Mouse (Mus musculus): Measurements from ENCODE around the gene BC030499. TPM values are rescaled to one million over a fixed set of nuclear protein-coding genes. Genes with fewer than 3 reads are reported as not detected.
"Not testable (repeated sequence)": the region's sequence is repeated elsewhere in the genome, so short reads cannot be mapped to it uniquely, and the experiment has no call there.

Gene BC030499
- polyA plus RNA-seq, 1 experiment from 2014 or later, result 0.32 TPM

DNA sequence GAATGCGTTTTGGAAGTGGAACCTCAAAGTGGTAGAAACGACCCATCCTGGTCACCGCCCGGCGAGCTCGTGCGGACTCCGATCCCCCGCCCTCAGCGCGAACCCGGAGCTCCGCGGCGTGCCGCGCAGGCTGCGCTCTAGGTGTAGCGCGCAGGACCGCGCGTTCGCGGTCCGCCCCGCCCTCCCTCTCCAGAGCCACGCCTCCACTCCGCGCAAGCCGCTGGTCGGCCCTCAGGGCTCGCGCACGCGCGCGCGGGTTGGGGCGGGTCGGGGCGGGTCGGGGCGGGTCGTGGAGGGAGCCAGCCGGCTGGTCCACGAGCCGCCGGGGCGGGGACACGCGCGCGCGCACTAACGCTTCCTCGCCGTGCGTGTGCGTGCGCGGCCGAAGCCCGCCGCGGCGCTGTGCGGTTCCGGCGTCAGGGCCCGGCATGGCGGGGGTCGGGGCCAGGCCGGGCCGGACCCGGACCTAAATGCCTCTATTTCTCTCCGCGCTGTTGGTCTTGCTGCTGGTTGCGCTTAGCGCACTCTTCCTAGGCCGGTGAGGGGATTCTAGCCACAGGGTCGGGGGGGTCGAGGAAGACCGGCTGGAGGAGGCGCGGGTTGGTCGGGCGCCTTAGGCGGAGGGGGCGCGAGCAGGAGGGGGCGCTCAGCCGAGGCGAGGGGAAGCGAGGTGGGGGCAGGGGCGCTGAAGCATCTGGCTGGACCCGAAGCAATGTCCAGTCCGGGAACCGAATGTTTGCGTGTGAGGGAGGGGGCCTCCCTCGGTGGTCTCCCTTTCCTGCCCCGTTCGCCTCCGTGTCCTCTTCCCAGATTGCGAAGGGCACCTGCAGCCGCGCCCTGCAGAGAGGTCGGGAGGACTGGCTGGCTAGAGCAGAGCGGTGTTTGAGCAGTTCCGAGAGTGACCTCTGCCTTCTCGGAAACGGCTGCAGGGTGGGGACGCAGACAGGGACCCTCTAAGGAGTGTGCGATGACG lies 29.0 kb upstream of the BC030499 start, which contains the start of gene 2610507B11Rik:
Gene 2610507B11Rik (plus strand): TSS at position 373 of the 973 bp plus-strand sequence.
- H3K9me3 ChIP-seq (ENCODE audit: control insufficient read depth, low read depth, low read length), result no peaks in the 10 kb centered on the region
- ATAC-seq (ENCODE audit: insufficient number of reproducible peaks, insufficient read depth, low FRiP score, low read depth), result peak; percentile 95
- peaks cover 31% of the 10 kb centered on the region for H3K36me3 ChIP-seq (ENCODE audit: control insufficient read depth, insufficient read depth, low read length)
- H3K27ac ChIP-seq (ENCODE audit: low read length), result peak within 1 kb of the TSS; percentile 85
- H3K27me3 ChIP-seq (ENCODE audit: control insufficient read depth, insufficient read depth, low read length), result no peaks in the 10 kb centered on the region
- H3K4me1 ChIP-seq (ENCODE audit: control insufficient read depth, insufficient read depth, low read length), result no peaks in the 10 kb centered on the region
- WGBS, result under 1% methylated on average over 91 of the region's 115 CpGs
- peak within 1 kb of the TSS; percentile 74 for H3K9ac ChIP-seq (replicated peaks; ENCODE audit: low read depth, low read length)
- H3K4me2 ChIP-seq (replicated peaks; ENCODE audit: low read depth, low read length), result peak within 1 kb of the TSS; percentile 65
- H3K4me3 ChIP-seq (ENCODE audit: low read depth, low read length), result peak within 1 kb of the TSS; percentile 85

DNA sequence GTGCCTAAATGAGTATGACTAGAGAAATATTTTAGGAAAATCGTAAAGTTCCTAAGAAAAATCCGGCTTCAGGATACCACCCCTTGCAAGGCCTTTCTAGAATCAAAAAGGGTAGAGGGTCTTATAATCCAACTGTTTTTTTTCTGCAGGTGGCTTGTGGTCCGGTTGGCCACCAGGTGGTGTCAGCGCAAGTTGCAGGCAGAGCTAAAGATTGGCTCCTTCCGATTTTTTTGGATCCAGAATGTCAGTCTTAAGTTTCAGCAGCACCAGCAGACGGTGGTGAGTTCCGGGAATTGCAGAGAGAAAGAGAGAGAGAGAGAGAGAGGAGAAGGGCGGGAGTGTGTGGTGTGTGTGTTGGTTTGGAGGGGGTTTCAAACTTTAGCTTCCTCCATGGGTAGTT lies 28.1 kb upstream of the BC030499 start:
- Histone ChIP-seq H3K9me3 (ENCODE audit: control insufficient read depth, low read depth, low read length) (no peaks in the 10 kb centered on the region), H3K27ac (ENCODE audit: low read length) (no peak overlapping the region), H3K9ac (replicated peaks; ENCODE audit: low read depth, low read length) (peak overlapping the region; percentile 74; the same call in 1 of the 2 replicates), H3K27me3 (ENCODE audit: control insufficient read depth, insufficient read depth, low read length) (no peaks in the 10 kb centered on the region), H3K36me3 (ENCODE audit: control insufficient read depth, insufficient read depth, low read length) (peaks cover 37% of the 10 kb centered on the region), H3K4me3 (ENCODE audit: low read depth, low read length) (peak overlapping the region; percentile 85), H3K4me2 (replicated peaks; ENCODE audit: low read depth, low read length) (peak overlapping the region; percentile 65), H3K4me1 (ENCODE audit: control insufficient read depth, insufficient read depth, low read length) (no peaks in the 10 kb centered on the region)
- ATAC-seq (ENCODE audit: insufficient number of reproducible peaks, insufficient read depth, low FRiP score, low read depth), result no peak
- 6% methylated on average over 8 of the region's 8 CpGs for WGBS

- no peaks in the 10 kb centered on the region for H3K27me3 ChIP-seq (ENCODE audit: control insufficient read depth, insufficient read depth, low read length)
- H3K9ac ChIP-seq (replicated peaks; ENCODE audit: low read depth, low read length), result no peak overlapping the region
- WGBS, result 89% methylated on average over 6 of the region's 6 CpGs
- no peaks in the 10 kb centered on the region for H3K4me1 ChIP-seq (ENCODE audit: control insufficient read depth, insufficient read depth, low read length)
- peaks cover 63% of the 10 kb centered on the region for H3K36me3 ChIP-seq (ENCODE audit: control insufficient read depth, insufficient read depth, low read length)
- no peak overlapping the region for H3K27ac ChIP-seq (ENCODE audit: low read length)
- no peak overlapping the region for H3K4me2 ChIP-seq (replicated peaks; ENCODE audit: low read depth, low read length)
- no peak overlapping the region for H3K4me3 ChIP-seq (ENCODE audit: low read depth, low read length)
- ATAC-seq (ENCODE audit: insufficient number of reproducible peaks, insufficient read depth, low FRiP score, low read depth), result no peak
- no peaks in the 10 kb centered on the region for H3K9me3 ChIP-seq (ENCODE audit: control insufficient read depth, low read depth, low read length)
These were observed 25.1 kb upstream of the BC030499 start for GRCm38 (mm10) chr11:78265571-78265970.

DNA sequence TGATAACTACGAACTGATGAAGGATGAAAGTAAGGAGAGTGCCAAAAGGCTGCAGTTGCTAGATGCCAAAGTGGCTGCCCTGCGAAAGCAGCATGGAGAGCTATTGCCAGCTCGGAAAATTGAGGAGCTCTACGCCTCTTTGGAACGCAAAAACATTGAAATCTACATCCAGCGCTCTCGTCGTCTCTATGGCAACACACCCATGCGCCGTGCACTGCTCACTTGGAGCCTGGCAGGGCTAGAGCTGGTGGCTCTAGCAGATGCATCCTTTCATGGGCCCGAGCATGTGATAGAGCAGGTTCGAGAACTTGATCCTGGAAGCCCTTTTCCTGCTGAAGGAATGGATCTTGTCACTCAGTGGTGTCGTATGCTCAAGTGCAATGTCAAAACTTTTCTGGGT lies 18.7 kb upstream of the BC030499 start:
- no peak for ATAC-seq (ENCODE audit: insufficient number of reproducible peaks, insufficient read depth, low FRiP score, low read depth)
- Histone ChIP-seq H3K4me3 (ENCODE audit: low read depth, low read length) (no peak overlapping the region), H3K4me2 (replicated peaks; ENCODE audit: low read depth, low read length) (no peak overlapping the region), H3K27ac (ENCODE audit: low read length) (no peak overlapping the region), H3K9ac (replicated peaks; ENCODE audit: low read depth, low read length) (no peak overlapping the region), H3K36me3 (ENCODE audit: control insufficient read depth, insufficient read depth, low read length) (peaks cover 84% of the 10 kb centered on the region), H3K9me3 (ENCODE audit: control insufficient read depth, low read depth, low read length) (no peaks in the 10 kb centered on the region), H3K4me1 (ENCODE audit: control insufficient read depth, insufficient read depth, low read length) (no peaks in the 10 kb centered on the region), H3K27me3 (ENCODE audit: control insufficient read depth, insufficient read depth, low read length) (no peaks in the 10 kb centered on the region)
- WGBS, result 88% methylated on average over 13 of the region's 13 CpGs

DNA sequence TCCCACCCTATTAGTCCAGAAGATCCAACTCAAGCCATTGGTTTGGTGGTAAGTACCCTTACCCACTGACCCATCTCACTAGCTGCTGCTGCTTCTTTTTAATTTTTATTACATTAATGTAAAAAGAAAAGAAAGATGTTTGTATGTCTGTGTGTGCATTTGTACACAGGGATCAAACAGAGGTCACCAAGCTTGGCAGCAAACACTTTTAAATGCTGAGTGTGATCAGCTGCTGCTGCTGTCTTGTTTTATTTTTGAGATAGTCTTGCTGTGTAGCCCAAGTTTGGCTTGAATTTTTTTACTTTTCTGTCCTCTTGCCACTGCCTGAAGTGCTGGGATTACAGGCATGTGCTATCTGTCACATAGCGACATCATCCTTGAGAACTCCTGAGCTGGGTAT lies 15.0 kb upstream of the BC030499 start:
- Histone ChIP-seq H3K9ac (replicated peaks; ENCODE audit: low read depth, low read length) (no peak overlapping the region), H3K4me3 (ENCODE audit: low read depth, low read length) (no peak overlapping the region), H3K36me3 (ENCODE audit: control insufficient read depth, insufficient read depth, low read length) (peaks cover 89% of the 10 kb centered on the region), H3K27ac (ENCODE audit: low read length) (no peak overlapping the region), H3K4me2 (replicated peaks; ENCODE audit: low read depth, low read length) (no peak overlapping the region), H3K4me1 (ENCODE audit: control insufficient read depth, insufficient read depth, low read length) (no peaks in the 10 kb centered on the region), H3K27me3 (ENCODE audit: control insufficient read depth, insufficient read depth, low read length) (no peaks in the 10 kb centered on the region), H3K9me3 (ENCODE audit: control insufficient read depth, low read depth, low read length) (no peaks in the 10 kb centered on the region)
- ATAC-seq (ENCODE audit: insufficient number of reproducible peaks, insufficient read depth, low FRiP score, low read depth), result no peak
- 97% methylated on average over 1 of the region's 1 CpGs for WGBS

DNA sequence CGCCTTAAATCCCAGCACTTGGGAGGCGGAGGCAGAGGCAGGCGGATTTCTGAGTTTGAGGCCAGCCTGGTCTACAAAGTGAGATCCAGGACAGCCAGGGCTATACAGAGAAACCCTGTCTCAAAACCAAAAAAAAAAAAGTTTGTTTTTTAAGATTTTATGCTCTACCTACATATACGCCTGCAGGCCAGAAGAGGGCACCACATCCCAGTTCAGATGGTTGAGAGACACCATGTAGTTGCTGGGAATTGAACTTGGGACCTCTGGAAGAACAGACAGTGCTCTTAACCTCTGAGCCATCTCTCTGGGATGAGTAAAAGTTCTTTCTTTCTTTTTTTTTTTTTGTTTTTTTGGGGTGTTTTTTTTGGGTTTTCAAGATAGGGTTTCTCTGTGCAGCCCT lies 14.5 kb upstream of the BC030499 start:
- H3K27ac ChIP-seq (ENCODE audit: low read length); H3K4me2 ChIP-seq (replicated peaks; ENCODE audit: low read depth, low read length); H3K4me3 ChIP-seq (ENCODE audit: low read depth, low read length); H3K27me3 ChIP-seq (ENCODE audit: control insufficient read depth, insufficient read depth, low read length); H3K9ac ChIP-seq (replicated peaks; ENCODE audit: low read depth, low read length); ATAC-seq (ENCODE audit: insufficient number of reproducible peaks, insufficient read depth, low FRiP score, low read depth); H3K4me1 ChIP-seq (ENCODE audit: control insufficient read depth, insufficient read depth, low read length); H3K9me3 ChIP-seq (ENCODE audit: control insufficient read depth, low read depth, low read length): not testable (repeated sequence)
- 88% methylated on average over 4 of the region's 4 CpGs for WGBS
- peaks cover 92% of the 10 kb centered on the region for H3K36me3 ChIP-seq (ENCODE audit: control insufficient read depth, insufficient read depth, low read length)

- 90% methylated on average over 7 of the region's 7 CpGs for WGBS
These were observed 11.8 kb upstream of the BC030499 start for GRCm38 (mm10) chr11:78278853-78279252.

DNA sequence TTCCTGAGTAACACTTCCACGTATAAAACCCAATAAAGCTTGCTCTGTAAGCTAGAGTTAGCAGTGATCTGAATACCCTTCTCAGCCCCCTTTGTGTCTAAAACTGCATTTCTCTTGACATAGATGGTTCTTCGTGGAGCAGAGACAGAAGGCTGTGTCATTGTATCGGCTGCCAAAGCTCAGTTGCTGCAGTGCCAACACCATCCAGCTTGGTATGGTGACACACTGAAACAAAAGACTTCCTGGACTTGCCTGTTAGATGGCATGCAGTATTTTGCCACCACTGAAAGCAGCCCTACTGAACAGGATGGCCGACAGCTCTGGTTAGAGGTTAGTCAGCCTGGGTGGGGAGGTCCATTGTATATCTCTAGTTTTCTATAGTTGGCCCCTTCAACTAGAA lies 11.1 kb upstream of the BC030499 start:
- Histone ChIP-seq H3K4me3 (ENCODE audit: low read depth, low read length) (no peak overlapping the region), H3K27ac (ENCODE audit: low read length) (no peak overlapping the region), H3K27me3 (ENCODE audit: control insufficient read depth, insufficient read depth, low read length) (no peaks in the 10 kb centered on the region), H3K9me3 (ENCODE audit: control insufficient read depth, low read depth, low read length) (no peaks in the 10 kb centered on the region), H3K36me3 (ENCODE audit: control insufficient read depth, insufficient read depth, low read length) (peaks cover 87% of the 10 kb centered on the region), H3K9ac (replicated peaks; ENCODE audit: low read depth, low read length) (no peak overlapping the region), H3K4me1 (ENCODE audit: control insufficient read depth, insufficient read depth, low read length) (no peaks in the 10 kb centered on the region), H3K4me2 (replicated peaks; ENCODE audit: low read depth, low read length) (no peak overlapping the region)
- WGBS, result 90% methylated on average over 4 of the region's 4 CpGs
- ATAC-seq (ENCODE audit: insufficient number of reproducible peaks, insufficient read depth, low FRiP score, low read depth), result no peak

More at GRCm38 (mm10) chr11:78278853-78279252, 11.8 kb upstream of the BC030499 start:
- H3K27me3 ChIP-seq (ENCODE audit: control insufficient read depth, insufficient read depth, low read length), result no peaks in the 10 kb centered on the region
- no peak for ATAC-seq (ENCODE audit: insufficient number of reproducible peaks, insufficient read depth, low FRiP score, low read depth)
- H3K4me3 ChIP-seq (ENCODE audit: low read depth, low read length), result no peak overlapping the region
- H3K27ac ChIP-seq (ENCODE audit: low read length), result no peak overlapping the region
- no peak overlapping the region for H3K9ac ChIP-seq (replicated peaks; ENCODE audit: low read depth, low read length)
- H3K4me1 ChIP-seq (ENCODE audit: control insufficient read depth, insufficient read depth, low read length), result no peaks in the 10 kb centered on the region
- H3K36me3 ChIP-seq (ENCODE audit: control insufficient read depth, insufficient read depth, low read length), result peaks cover 87% of the 10 kb centered on the region
- H3K9me3 ChIP-seq (ENCODE audit: control insufficient read depth, low read depth, low read length), result no peaks in the 10 kb centered on the region
- H3K4me2 ChIP-seq (replicated peaks; ENCODE audit: low read depth, low read length), result no peak overlapping the region

Data from stomach, embryonic 14.5 days (tissue).